Mouse (Mus musculus): Measurements from ENCODE around the gene Tff3.

DNA sequence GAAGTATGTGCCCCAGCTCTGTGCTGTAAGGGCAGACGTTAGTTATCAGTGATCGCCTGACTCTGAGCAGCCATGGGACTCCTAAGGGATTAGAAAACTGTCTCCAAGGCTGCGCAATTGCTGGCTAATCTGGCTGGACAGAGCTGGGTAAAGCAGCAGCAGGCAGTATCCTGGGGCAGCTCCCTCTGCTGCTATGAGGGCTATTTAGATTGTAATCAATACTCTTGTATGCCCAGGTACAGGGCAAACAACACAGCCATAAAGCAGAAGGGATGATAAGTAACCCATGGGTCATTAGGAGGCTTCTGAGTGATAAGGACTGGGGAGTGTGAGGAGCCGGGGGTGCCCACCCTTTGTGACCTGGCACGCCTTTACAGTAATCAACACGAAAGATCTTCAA lies 5.5 kb upstream of the Tff3 start:
- TF ChIP-seq CTCF (IDR thresholded peaks at IDR 0.05; ENCODE audit: borderline replicate concordance, insufficient read depth, low read length) (no peak), POLR2A (IDR thresholded peaks at IDR 0.05; ENCODE audit: low read depth, low read length) (no peak)

Data from embryonic fibroblast, embryonic 13.5 days (primary cell).